Mouse (Mus musculus): Measurements from ENCODE around the gene Fam117a.

GRCm38 (mm10) chr11:95311425-95311807, 25.4 kb upstream of the Fam117a start:
- peak; percentile 92 for TF ChIP-seq ZNF384 (IDR thresholded peaks at IDR 0.05; ENCODE audit: low read depth, low read length)
- TF ChIP-seq HCFC1 (IDR thresholded peaks at IDR 0.05; ENCODE audit: borderline replicate concordance, insufficient read depth, low read length), result no peak; the same call in 1 of the 2 replicates
- TF ChIP-seq MAFK (IDR thresholded peaks at IDR 0.05; ENCODE audit: insufficient read depth, low read depth, low read length), result no peak

Data from ES-E14 (cell line).